Mouse (Mus musculus): ENCODE data around the gene Ap1m2. TPM values are rescaled to one million over a fixed set of nuclear protein-coding genes. Genes with fewer than 3 reads are reported as not detected.

Ap1m2 gene
- polyA plus RNA-seq, 1 experiment from 2014 or later = 35.9 TPM

- no peaks in the 10 kb centered on the region for H3K9me3 ChIP-seq (ENCODE audit: low read length)
- no peak overlapping the region for H3K27ac ChIP-seq (ENCODE audit: low read length)
- no peak overlapping the region for H3K4me2 ChIP-seq (replicated peaks; ENCODE audit: low read depth, low read length)
- H3K36me3 ChIP-seq (ENCODE audit: insufficient read depth, low read length) = peaks cover 3% of the 10 kb centered on the region; the same call in 1 of the 2 replicates
- DNase-seq (ENCODE audit: low spot score) (no peak), ATAC-seq (no peak)
- H3K4me1 ChIP-seq (ENCODE audit: insufficient read depth, low read depth, low read length) = peaks cover 14% of the 10 kb centered on the region
- no peak overlapping the region for H3K4me3 ChIP-seq (ENCODE audit: low read depth, low read length)
- no peak for TF ChIP-seq EP300 (IDR thresholded peaks at IDR 0.05)
- TF ChIP-seq CTCF (IDR thresholded peaks at IDR 0.05) = peak; percentile 40
- no peak overlapping the region for H3K9ac ChIP-seq (replicated peaks; ENCODE audit: low read depth)
- 90% methylated on average over 5 of the region's 5 CpGs for WGBS
- no peaks in the 10 kb centered on the region for H3K27me3 ChIP-seq (replicated peaks; ENCODE audit: insufficient read depth, low read length)
These were observed 28.5 kb downstream of the Ap1m2 start for GRCm38 (mm10) chr9:21283591-21283990.

GRCm38 (mm10) chr9:21277776-21278175 is 34.4 kb downstream of the Ap1m2 start:
- H3K4me1 ChIP-seq (ENCODE audit: insufficient read depth, low read depth, low read length) = no peaks in the 10 kb centered on the region
- H3K4me3 ChIP-seq (ENCODE audit: low read depth, low read length) = no peak overlapping the region
- WGBS = 75% methylated on average over 5 of the region's 5 CpGs
- H3K36me3 ChIP-seq (ENCODE audit: insufficient read depth, low read length) = peaks cover 30% of the 10 kb centered on the region
- no peak overlapping the region for H3K27ac ChIP-seq (ENCODE audit: low read length)
- H3K27me3 ChIP-seq (replicated peaks; ENCODE audit: insufficient read depth, low read length) = no peaks in the 10 kb centered on the region
- ATAC-seq = no peak
- no peak for DNase-seq (ENCODE audit: low spot score)
- TF ChIP-seq EP300 (IDR thresholded peaks at IDR 0.05) = no peak
- no peak for TF ChIP-seq CTCF (IDR thresholded peaks at IDR 0.05)
- no peak overlapping the region for H3K4me2 ChIP-seq (replicated peaks; ENCODE audit: low read depth, low read length)
- H3K9me3 ChIP-seq (ENCODE audit: low read length) = no peaks in the 10 kb centered on the region
- H3K9ac ChIP-seq (replicated peaks; ENCODE audit: low read depth) = no peak overlapping the region

GRCm38 (mm10) chr9:21276307-21276706 is 35.8 kb downstream of the Ap1m2 start:
- Histone ChIP-seq H3K4me3 (ENCODE audit: low read depth, low read length) (no peak overlapping the region), H3K27me3 (replicated peaks; ENCODE audit: insufficient read depth, low read length) (no peaks in the 10 kb centered on the region), H3K36me3 (ENCODE audit: insufficient read depth, low read length) (peaks cover 36% of the 10 kb centered on the region), H3K9ac (replicated peaks; ENCODE audit: low read depth) (no peak overlapping the region), H3K4me2 (replicated peaks; ENCODE audit: low read depth, low read length) (no peak overlapping the region), H3K4me1 (ENCODE audit: insufficient read depth, low read depth, low read length) (no peaks in the 10 kb centered on the region), H3K9me3 (ENCODE audit: low read length) (no peaks in the 10 kb centered on the region), H3K27ac (ENCODE audit: low read length) (no peak overlapping the region)
- WGBS = 81% methylated on average over 8 of the region's 8 CpGs
- TF ChIP-seq EP300 (IDR thresholded peaks at IDR 0.05) (no peak), CTCF (IDR thresholded peaks at IDR 0.05) (no peak)
- ATAC-seq = no peak
- no peak for DNase-seq (ENCODE audit: low spot score)

GRCm38 (mm10) chr9:21275727-21276126 is 36.4 kb downstream of the Ap1m2 start:
- H3K36me3 ChIP-seq (ENCODE audit: insufficient read depth, low read length) = peaks cover 41% of the 10 kb centered on the region
- H3K4me2 ChIP-seq (replicated peaks; ENCODE audit: low read depth, low read length) = no peak overlapping the region
- ATAC-seq = no peak
- WGBS = 84% methylated on average over 12 of the region's 12 CpGs
- H3K27ac ChIP-seq (ENCODE audit: low read length) = no peak overlapping the region
- TF ChIP-seq EP300 (IDR thresholded peaks at IDR 0.05) (no peak), CTCF (IDR thresholded peaks at IDR 0.05) (no peak)
- H3K4me3 ChIP-seq (ENCODE audit: low read depth, low read length) = no peak overlapping the region
- no peaks in the 10 kb centered on the region for H3K9me3 ChIP-seq (ENCODE audit: low read length)
- no peaks in the 10 kb centered on the region for H3K27me3 ChIP-seq (replicated peaks; ENCODE audit: insufficient read depth, low read length)
- H3K4me1 ChIP-seq (ENCODE audit: insufficient read depth, low read depth, low read length) = no peaks in the 10 kb centered on the region
- no peak for DNase-seq (ENCODE audit: low spot score)
- no peak overlapping the region for H3K9ac ChIP-seq (replicated peaks; ENCODE audit: low read depth)

GRCm38 (mm10) chr9:21275013-21275710 is 37.0 kb downstream of the Ap1m2 start:
- no peak for TF ChIP-seq CTCF (IDR thresholded peaks at IDR 0.05)
- no peak for TF ChIP-seq EP300 (IDR thresholded peaks at IDR 0.05)
- 84% methylated on average over 7 of the region's 7 CpGs for WGBS
- no peak overlapping the region for H3K4me3 ChIP-seq (ENCODE audit: low read depth, low read length)
- no peak overlapping the region for H3K27ac ChIP-seq (ENCODE audit: low read length)
- no peak overlapping the region for H3K4me2 ChIP-seq (replicated peaks; ENCODE audit: low read depth, low read length)
- DNase-seq (ENCODE audit: low spot score) = no peak
- H3K4me1 ChIP-seq (ENCODE audit: insufficient read depth, low read depth, low read length) = no peaks in the 10 kb centered on the region
- ATAC-seq = no peak
- H3K9ac ChIP-seq (replicated peaks; ENCODE audit: low read depth) = no peak overlapping the region
- no peaks in the 10 kb centered on the region for H3K9me3 ChIP-seq (ENCODE audit: low read length)
- peaks cover 47% of the 10 kb centered on the region for H3K36me3 ChIP-seq (ENCODE audit: insufficient read depth, low read length)
- no peaks in the 10 kb centered on the region for H3K27me3 ChIP-seq (replicated peaks; ENCODE audit: insufficient read depth, low read length)

GRCm38 (mm10) chr9:21274336-21274735 is 37.8 kb downstream of the Ap1m2 start:
- no peak overlapping the region for H3K9ac ChIP-seq (replicated peaks; ENCODE audit: low read depth)
- H3K27ac ChIP-seq (ENCODE audit: low read length) = no peak overlapping the region
- ATAC-seq = no peak
- no peak overlapping the region for H3K4me3 ChIP-seq (ENCODE audit: low read depth, low read length)
- H3K9me3 ChIP-seq (ENCODE audit: low read length) = no peaks in the 10 kb centered on the region
- H3K4me1 ChIP-seq (ENCODE audit: insufficient read depth, low read depth, low read length) = no peaks in the 10 kb centered on the region
- TF ChIP-seq EP300 (IDR thresholded peaks at IDR 0.05) (no peak), CTCF (IDR thresholded peaks at IDR 0.05) (no peak)
- no peaks in the 10 kb centered on the region for H3K27me3 ChIP-seq (replicated peaks; ENCODE audit: insufficient read depth, low read length)
- no peak overlapping the region for H3K4me2 ChIP-seq (replicated peaks; ENCODE audit: low read depth, low read length)
- no peak for DNase-seq (ENCODE audit: low spot score)
- 89% methylated on average over 3 of the region's 3 CpGs for WGBS
- peaks cover 52% of the 10 kb centered on the region for H3K36me3 ChIP-seq (ENCODE audit: insufficient read depth, low read length)
